Mouse (Mus musculus): ENCODE data around the gene Stom. TPM values are rescaled to one million over a fixed set of nuclear protein-coding genes. Genes with fewer than 3 reads are reported as not detected.

The Stom gene
- polyA plus RNA-seq, 1 experiment from 2014 or later = 10.1 TPM

- H3K9me3 ChIP-seq = no peaks in the 10 kb centered on the region
- 87% methylated on average over 4 of the region's 4 CpGs for WGBS
- no peaks in the 10 kb centered on the region for H3K36me3 ChIP-seq (replicated peaks)
These were observed 26.8 kb downstream of the Stom start for GRCm38 (mm10) chr2:35309906-35310493.

DNA sequence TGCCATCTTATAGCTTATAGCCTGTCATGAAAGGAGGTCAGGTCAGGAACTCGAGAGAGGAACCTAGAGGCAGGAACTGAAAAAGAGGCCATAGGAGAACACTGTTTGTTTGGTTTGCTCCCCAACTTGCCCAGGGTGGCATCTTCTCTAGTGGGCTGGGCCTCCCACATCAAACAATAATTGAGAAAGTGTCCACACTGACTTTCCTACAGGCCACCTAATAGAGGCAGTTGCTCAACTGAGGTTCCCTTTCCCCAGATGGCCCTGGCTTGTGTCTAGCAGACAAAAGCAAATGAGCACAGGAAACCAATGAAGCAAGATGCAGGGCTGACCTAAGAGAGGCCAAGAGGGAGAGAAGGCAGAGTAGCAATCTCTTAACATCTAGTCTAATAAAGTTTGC, 28.6 kb downstream of the Stom start:
- no peaks in the 10 kb centered on the region for H3K9me3 ChIP-seq
- H3K4me1 ChIP-seq = no peaks in the 10 kb centered on the region
- H3K27me3 ChIP-seq (ENCODE audit: poor library complexity, severe bottlenecking) = no peaks in the 10 kb centered on the region
- no peaks in the 10 kb centered on the region for H3K36me3 ChIP-seq (replicated peaks)
- DNase-seq (ENCODE audit: extremely low spot score, low spot score) = no peak
- 73% methylated on average over 1 of the region's 1 CpGs for WGBS
- H3K4me3 ChIP-seq = no peak overlapping the region
- no peak overlapping the region for H3K27ac ChIP-seq

More at GRCm38 (mm10) chr2:35309906-35310493, 26.8 kb downstream of the Stom start:
- no peak for DNase-seq (ENCODE audit: extremely low spot score, low spot score)
- H3K27ac ChIP-seq = no peak overlapping the region
- H3K4me1 ChIP-seq = peaks cover 16% of the 10 kb centered on the region
- H3K27me3 ChIP-seq (ENCODE audit: poor library complexity, severe bottlenecking) = no peaks in the 10 kb centered on the region
- H3K4me3 ChIP-seq = no peak overlapping the region

GRCm38 (mm10) chr2:35302049-35302885, 34.5 kb downstream of the Stom start:
- 87% methylated on average over 13 of the region's 13 CpGs for WGBS
- Histone ChIP-seq H3K4me3 (no peak overlapping the region), H3K36me3 (replicated peaks) (no peaks in the 10 kb centered on the region), H3K9me3 (no peaks in the 10 kb centered on the region), H3K27ac (no peak overlapping the region), H3K4me1 (no peaks in the 10 kb centered on the region), H3K27me3 (ENCODE audit: poor library complexity, severe bottlenecking) (peaks cover 6% of the 10 kb centered on the region; the same call in 1 of the 2 replicates)
- DNase-seq (ENCODE audit: extremely low spot score, low spot score) = no peak

- no peaks in the 10 kb centered on the region for H3K9me3 ChIP-seq
- 90% methylated on average over 2 of the region's 2 CpGs for WGBS
- no peaks in the 10 kb centered on the region for H3K36me3 ChIP-seq (replicated peaks)
- peaks cover 7% of the 10 kb centered on the region for H3K27me3 ChIP-seq (ENCODE audit: poor library complexity, severe bottlenecking)
- no peaks in the 10 kb centered on the region for H3K4me1 ChIP-seq
- no peak overlapping the region for H3K27ac ChIP-seq
- no peak overlapping the region for H3K4me3 ChIP-seq
- DNase-seq (ENCODE audit: extremely low spot score, low spot score) = no peak
These were observed 37.3 kb downstream of the Stom start for GRCm38 (mm10) chr2:35299437-35299836.

- Histone ChIP-seq H3K9me3 (no peaks in the 10 kb centered on the region), H3K4me3 (no peak overlapping the region), H3K27me3 (ENCODE audit: poor library complexity, severe bottlenecking) (peaks cover 7% of the 10 kb centered on the region), H3K36me3 (replicated peaks) (no peaks in the 10 kb centered on the region), H3K4me1 (no peaks in the 10 kb centered on the region), H3K27ac (no peak overlapping the region)
- 34% methylated on average over 15 of the region's 15 CpGs for WGBS
- DNase-seq (ENCODE audit: extremely low spot score, low spot score) = peak; percentile 81
These were observed 39.0 kb downstream of the Stom start for GRCm38 (mm10) chr2:35297703-35298332.

GRCm38 (mm10) chr2:35293291-35293690, 43.5 kb downstream of the Stom start:
- H3K9me3 ChIP-seq = no peaks in the 10 kb centered on the region
- H3K36me3 ChIP-seq (replicated peaks) = no peaks in the 10 kb centered on the region
- H3K4me1 ChIP-seq = no peaks in the 10 kb centered on the region
- no peak overlapping the region for H3K27ac ChIP-seq
- DNase-seq (ENCODE audit: extremely low spot score, low spot score) = no peak
- H3K4me3 ChIP-seq = no peak overlapping the region
- 93% methylated on average over 8 of the region's 8 CpGs for WGBS
- H3K27me3 ChIP-seq (ENCODE audit: poor library complexity, severe bottlenecking) = peaks cover 7% of the 10 kb centered on the region

DNA sequence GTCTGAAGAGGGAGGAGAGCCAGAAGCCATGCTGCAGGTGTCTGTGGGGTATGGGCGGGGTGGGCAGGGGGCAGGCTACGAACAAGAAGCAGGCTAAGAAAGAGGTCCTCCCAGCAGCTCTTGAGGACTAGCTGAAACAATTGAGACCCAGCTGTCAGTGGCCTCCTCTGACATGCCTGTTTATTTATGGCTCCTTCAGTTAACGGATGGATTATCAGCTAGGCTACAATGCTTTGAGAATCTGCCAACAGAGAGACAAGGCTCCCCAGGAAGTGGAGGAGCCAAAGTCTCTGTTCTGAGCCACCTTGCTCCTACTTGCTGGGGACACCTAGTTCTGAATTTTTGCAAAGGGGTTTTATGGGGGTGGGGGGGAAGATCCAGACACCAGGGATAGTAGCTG, 44.1 kb downstream of the Stom start:
- peaks cover 5% of the 10 kb centered on the region for H3K27me3 ChIP-seq (ENCODE audit: poor library complexity, severe bottlenecking)
- no peaks in the 10 kb centered on the region for H3K4me1 ChIP-seq
- no peak for DNase-seq (ENCODE audit: extremely low spot score, low spot score)
- H3K27ac ChIP-seq = no peak overlapping the region
- H3K9me3 ChIP-seq = no peaks in the 10 kb centered on the region
- no peak overlapping the region for H3K4me3 ChIP-seq
- 78% methylated on average over 3 of the region's 3 CpGs for WGBS
- H3K36me3 ChIP-seq (replicated peaks) = no peaks in the 10 kb centered on the region

- Histone ChIP-seq H3K27ac (no peak overlapping the region), H3K4me3 (no peak overlapping the region), H3K4me1 (no peaks in the 10 kb centered on the region), H3K27me3 (ENCODE audit: poor library complexity, severe bottlenecking) (no peaks in the 10 kb centered on the region; the same call in 1 of the 2 replicates), H3K9me3 (no peaks in the 10 kb centered on the region), H3K36me3 (replicated peaks) (no peaks in the 10 kb centered on the region)
- 27% methylated on average over 3 of the region's 3 CpGs for WGBS
- DNase-seq (ENCODE audit: extremely low spot score, low spot score) = peak; percentile 44
These were observed 44.9 kb downstream of the Stom start for GRCm38 (mm10) chr2:35291856-35292255.

GRCm38 (mm10) chr2:35288758-35289635, 47.8 kb downstream of the Stom start:
- 44% methylated on average over 13 of the region's 13 CpGs for WGBS

DNA sequence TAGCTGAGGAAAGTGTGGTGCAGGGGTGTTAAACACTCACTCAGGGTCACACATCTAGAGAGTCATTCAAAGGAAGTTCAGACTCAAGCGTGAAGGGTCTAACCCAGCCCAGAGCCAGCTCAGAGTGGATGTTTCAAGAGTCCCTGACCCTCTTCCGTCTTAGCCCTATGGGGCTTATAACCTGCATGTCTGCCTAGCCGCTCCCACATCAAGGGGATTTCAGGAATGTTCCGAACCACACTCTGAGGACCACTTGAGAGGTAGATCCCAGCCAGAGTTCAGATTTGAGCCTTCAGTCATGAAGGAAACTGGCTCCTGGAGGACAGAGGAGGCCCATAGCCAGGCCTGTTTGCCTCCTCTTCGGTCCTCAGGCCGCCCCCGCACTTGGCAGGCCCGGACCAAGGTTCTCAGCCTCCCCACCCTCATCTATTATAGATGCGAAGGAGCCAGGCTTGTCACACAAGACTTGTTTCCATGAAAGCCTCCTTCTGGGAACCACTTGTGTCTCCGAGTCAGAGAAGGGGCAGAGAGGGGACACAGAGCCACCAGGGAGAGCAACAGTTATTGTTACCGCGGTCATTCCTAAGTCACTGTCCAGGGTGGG, 49.7 kb downstream of the Stom start:
- H3K27me3 ChIP-seq (ENCODE audit: poor library complexity, severe bottlenecking) = peaks cover 32% of the 10 kb centered on the region

More at GRCm38 (mm10) chr2:35288758-35289635, 47.8 kb downstream of the Stom start:
- no peaks in the 10 kb centered on the region for H3K36me3 ChIP-seq (replicated peaks)
- H3K9me3 ChIP-seq = no peaks in the 10 kb centered on the region
- DNase-seq (ENCODE audit: extremely low spot score, low spot score) = peak; percentile 72
- H3K27ac ChIP-seq = no peak overlapping the region
- no peak overlapping the region for H3K4me3 ChIP-seq
- peaks cover 13% of the 10 kb centered on the region for H3K27me3 ChIP-seq (ENCODE audit: poor library complexity, severe bottlenecking)
- H3K4me1 ChIP-seq = no peaks in the 10 kb centered on the region

DNA sequence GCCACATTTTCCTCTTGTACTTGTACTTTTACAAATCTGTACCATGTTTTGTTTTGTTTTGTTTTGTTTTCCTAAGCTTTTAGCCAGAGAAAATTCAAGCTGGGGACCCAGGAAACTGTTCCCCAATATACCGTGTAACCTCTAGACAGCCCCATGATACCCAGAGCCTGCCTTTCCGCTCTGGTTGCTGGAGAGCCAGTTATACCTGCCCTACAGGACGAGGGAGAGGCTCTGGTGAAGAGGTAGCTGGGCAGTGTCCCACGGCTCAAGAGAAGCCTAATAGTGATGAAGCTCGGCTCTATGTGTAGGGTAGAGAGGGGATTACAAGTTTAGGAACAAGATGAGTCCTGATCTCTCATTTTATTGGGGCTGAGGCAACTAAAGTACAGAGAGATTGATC, 51.6 kb downstream of the Stom start:
- Histone ChIP-seq H3K27me3 (ENCODE audit: poor library complexity, severe bottlenecking) (peaks cover 51% of the 10 kb centered on the region), H3K27ac (no peak overlapping the region), H3K4me3 (no peak overlapping the region), H3K4me1 (peaks cover 13% of the 10 kb centered on the region), H3K9me3 (no peaks in the 10 kb centered on the region), H3K36me3 (replicated peaks) (no peaks in the 10 kb centered on the region)
- 81% methylated on average over 5 of the region's 5 CpGs for WGBS
- no peak for DNase-seq (ENCODE audit: extremely low spot score, low spot score)

More for the DNA sequence above, 49.7 kb downstream of the Stom start:
- Histone ChIP-seq H3K4me1 (peaks cover 12% of the 10 kb centered on the region), H3K36me3 (replicated peaks) (no peaks in the 10 kb centered on the region), H3K4me3 (no peak overlapping the region), H3K27ac (no peak overlapping the region), H3K9me3 (no peaks in the 10 kb centered on the region)
- 86% methylated on average over 12 of the region's 12 CpGs for WGBS
- DNase-seq (ENCODE audit: extremely low spot score, low spot score) = no peak

GRCm38 (mm10) chr2:35283997-35284396, 52.8 kb downstream of the Stom start:
- H3K4me3 ChIP-seq = no peak overlapping the region
- no peak for DNase-seq (ENCODE audit: extremely low spot score, low spot score)
- H3K27ac ChIP-seq = no peak overlapping the region
- no peaks in the 10 kb centered on the region for H3K36me3 ChIP-seq (replicated peaks)
- no peaks in the 10 kb centered on the region for H3K9me3 ChIP-seq
- H3K27me3 ChIP-seq (ENCODE audit: poor library complexity, severe bottlenecking) = peaks cover 56% of the 10 kb centered on the region
- H3K4me1 ChIP-seq = peaks cover 13% of the 10 kb centered on the region
- WGBS = 80% methylated on average over 4 of the region's 4 CpGs

Measured in forebrain, embryonic 10.5 days (tissue).